Mouse (Mus musculus): ENCODE data around the gene Pfkfb1.
A peak's percentile ranks its signal among the peaks of the same experiment; 100 is the strongest.

The Pfkfb1 gene

DNA sequence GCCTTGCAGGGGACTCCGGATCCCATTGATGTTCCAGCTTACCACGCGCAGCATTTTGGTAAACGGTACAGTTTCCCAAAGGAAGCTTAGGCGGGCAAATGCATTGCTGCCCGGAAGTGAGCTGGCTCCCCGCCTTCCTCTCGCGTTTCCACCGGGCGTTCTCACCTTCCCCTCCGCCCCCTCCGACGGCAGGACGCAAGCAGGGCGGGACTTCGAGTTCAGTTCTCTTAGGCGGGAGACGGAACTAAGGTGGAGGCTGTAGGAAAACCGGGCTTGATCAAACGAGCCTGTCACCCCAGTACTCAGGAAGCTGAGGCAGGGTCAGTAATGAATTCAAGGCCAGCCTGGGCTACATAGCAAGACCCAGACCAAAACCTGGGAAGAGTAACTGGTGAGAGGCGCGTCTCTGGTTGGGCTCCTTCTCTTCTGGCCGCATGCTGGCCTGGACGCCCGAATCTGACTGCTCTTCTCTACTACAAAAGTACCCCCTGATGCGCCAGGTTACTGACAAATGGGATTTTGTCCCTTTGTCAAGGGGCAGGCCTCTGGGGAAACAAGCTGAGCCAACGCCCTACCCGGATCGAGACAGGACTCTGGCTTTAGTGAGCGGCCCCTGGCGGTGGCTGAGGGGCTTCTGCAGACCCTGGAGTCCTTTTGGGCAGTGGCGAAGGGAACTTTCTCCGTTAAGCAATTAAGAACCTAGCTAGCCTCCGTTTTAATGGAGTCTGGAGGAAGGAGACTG is at the start of gene Pfkfb1:
Gene Pfkfb1 (plus strand): TSS at position 207 of the 742 bp plus-strand sequence.
- DNase-seq (ENCODE audit: low spot score), result peak; percentile 87

DNA sequence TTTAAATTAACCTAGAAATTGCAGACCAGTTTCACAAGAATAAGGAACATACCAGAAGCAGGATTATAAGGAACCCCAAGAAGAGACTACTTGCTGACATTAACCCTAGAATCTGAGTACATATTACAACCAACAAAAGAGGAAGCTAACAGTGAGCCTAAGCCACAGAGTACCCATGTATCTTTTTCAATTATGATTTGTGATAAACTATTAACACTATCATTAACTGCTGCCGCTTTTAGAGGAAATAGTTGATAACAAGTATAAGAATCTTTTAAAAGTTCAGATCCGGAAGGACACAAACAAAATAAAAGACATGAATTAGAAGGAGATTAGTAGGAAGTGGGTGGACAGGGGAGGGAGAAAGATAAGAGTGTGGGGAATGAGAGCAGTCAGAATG is 47.9 kb upstream of the Pfkfb1 start:
- no peak for DNase-seq (ENCODE audit: low spot score)

DNA sequence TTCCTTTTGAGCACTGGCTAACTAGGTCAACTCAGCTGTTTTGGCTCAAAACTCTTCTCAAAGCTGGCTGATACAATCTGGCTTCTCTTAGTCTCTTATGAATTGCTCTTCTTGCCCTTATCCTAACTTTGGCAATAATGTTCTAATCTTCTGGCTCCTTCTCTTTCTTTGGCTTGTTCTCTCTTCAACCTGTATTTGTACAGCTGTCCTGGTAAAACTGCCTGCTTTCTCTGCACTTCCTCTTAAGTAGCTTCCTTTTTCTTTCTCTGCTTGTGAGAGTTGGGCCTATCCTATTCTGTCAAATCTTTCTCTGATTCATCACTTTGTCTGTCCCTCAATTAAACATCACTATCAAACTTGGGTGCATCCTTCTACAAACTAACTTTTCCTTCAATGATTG is 46.3 kb upstream of the Pfkfb1 start:
- no peak for DNase-seq (ENCODE audit: low spot score)

DNA sequence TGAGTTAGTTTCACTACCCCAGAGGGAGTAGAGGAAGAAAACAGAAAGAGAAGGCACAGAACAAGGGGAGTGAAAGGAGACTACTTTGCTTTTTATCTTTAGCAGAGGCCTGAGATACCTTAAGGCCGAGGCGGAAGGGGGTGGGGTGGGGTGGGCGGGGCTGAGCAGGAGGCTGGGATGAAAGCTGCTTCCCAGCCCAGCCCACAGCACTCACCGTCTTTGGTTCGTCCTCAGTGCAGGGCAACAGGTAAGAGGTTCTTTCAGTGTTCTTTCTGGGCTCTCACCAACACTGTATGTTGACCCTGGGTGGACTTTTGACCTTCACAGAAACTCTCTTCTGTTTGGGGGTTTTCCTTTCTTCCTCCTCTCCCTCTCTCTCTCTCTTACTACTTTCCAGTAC is 40.8 kb upstream of the Pfkfb1 start, which contains the start of gene Alas2:
Gene Alas2 (plus strand): TSS at position 137 of the 400 bp plus-strand sequence.
- DNase-seq (ENCODE audit: low spot score), result no peak

DNA sequence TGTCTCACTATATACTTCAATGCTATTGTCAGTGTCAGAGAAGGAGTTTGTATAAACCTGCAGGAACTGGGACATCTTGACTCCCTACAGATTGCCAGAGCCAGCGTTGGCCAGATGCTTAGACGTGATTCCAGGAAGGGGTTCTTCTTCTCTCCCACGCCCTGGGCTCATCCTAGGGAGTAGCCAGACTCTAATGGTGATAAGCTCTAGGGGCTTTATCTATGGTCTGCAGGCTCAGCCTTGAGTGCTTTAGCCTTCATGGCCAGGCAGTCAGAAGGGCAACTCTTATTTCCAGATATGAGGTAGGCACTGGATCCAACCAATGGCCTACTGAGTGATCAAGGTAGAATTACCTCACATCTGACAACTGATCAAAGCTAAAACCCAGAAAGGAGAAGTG is 38.4 kb upstream of the Pfkfb1 start:
- DNase-seq (ENCODE audit: low spot score), result no peak

DNA sequence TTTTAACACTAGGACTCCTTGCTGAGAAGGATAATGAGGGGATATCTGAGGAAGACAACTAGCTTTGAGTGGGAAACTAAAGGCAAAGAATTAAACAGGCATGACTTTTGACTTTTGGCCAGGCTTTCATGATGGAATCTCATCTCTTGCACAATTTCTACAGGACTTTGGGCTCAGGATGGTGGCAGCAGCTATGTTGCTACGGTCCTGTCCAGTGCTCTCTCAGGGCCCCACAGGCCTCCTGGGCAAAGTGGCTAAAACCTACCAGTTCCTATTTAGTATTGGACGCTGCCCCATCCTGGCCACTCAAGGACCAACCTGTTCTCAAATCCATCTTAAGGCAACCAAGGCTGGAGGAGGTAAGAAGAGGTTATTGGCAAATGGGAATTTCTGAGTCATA is 36.0 kb upstream of the Pfkfb1 start:
- no peak for DNase-seq (ENCODE audit: low spot score)

DNA sequence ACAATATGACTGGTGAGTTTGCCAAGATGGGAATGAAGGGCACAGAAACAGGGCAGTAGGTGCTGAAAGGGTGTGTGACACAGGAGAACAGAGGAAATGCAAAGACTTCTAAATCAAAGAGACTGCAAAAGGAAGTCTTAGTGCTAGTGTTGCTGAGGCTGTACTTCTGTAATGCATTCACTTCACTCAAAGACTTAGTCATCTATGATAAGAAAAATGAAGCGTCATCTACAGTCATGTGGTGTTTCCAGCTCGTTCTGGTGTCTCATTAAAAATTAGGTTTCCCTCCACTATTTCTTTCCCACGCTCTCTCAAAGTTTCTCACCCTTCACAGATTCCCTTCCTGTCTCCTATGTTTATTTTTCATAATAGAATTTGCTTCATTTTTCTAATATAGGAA is 34.0 kb upstream of the Pfkfb1 start:
- no peak for DNase-seq (ENCODE audit: low spot score)

DNA sequence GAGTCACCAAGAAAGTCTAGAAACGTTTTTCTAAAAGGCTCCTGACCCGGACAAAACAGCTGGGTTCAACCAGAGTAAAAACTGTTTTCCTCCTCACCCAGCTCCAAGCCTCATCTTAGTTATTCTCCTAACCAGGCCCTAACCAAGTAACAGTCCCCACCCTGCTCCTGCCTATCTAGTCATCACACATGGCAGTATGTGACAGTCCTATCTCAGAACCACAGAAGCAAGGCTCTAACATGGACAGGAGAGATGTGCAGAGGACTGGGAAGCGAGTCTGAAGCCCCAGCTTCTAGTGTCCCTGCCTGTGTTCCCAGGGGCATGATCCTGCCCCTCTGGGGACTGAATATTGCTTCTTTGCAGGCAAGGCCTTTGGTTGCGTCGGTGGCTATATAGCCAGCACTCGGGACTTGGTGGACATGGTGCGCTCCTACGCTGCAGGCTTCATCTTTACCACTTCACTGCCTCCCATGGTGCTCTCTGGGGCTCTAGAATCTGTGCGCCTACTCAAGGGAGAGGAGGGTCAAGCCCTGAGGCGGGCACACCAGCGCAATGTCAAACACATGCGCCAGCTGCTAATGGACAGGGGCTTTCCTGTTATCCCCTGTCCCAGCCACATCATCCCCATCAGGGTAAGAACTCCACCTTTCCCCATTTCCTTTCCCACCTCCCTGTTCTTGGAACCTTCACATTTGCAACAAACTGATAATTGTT is 23.2 kb upstream of the Pfkfb1 start:
- DNase-seq (ENCODE audit: low spot score), result no peak

DNA sequence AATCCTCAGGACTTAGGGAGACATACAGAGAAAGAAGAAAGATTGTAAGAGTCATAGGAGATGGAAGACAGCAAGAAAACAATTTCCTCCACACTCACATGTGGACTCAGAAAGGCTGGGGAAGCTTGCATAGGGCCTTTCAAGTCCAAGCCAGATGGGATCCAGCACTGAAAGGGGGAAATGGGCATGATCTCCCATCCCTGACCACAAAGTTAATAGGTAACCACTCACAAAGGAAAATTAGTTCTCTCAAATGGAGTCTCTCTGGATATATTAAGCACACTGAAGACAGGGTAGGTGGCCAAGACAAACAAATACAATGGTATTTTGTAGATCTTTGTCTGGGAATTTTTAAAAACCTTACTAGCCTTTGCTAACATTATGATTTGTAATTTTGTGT is 6.1 kb upstream of the Pfkfb1 start:
- DNase-seq (ENCODE audit: low spot score), result no peak

DNA sequence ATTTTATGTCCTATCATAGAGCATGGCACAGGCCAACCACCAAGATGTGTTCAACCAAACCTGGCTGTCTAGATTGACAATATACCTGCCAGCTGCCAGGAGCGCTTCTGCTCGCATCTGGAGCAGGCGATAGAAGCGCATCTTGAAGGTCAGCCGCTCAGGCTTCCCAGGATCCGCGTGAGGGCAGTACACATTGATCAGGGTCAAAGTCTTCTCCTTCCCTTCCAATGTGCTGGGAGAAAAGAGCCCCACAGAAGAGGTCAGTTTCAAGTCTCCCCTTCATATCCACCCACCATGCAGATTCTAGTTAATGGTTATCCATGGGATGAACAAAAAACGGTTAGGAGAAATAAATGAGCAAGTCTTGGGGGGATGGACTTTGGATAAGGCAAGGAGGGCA is 2.9 kb upstream of the Pfkfb1 start:
- peak; percentile 60 for DNase-seq (ENCODE audit: low spot score)

DNA sequence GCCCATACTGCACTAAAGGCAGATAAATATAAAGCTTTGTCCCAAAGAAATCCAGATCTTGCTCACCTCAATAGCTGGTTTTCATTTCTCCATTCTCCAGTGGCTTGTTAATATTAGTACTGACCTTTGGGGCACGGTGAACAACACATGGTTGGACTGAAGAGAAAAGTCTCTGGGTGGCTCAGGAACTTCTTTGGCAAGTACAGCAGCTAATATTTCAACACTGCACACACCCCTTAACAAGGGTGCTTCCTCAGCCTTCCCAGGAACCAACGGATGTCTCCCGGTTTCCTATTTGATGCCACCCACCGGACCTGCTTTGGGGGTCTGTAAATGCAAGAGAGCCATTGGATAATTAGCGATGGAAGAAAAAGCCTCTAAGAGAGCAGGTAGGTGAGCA is 1.7 kb downstream of the Pfkfb1 start, which contains the start of gene Apex2:
Gene Apex2 (minus strand): TSS at position 173 of the 400 bp plus-strand sequence.
- DNase-seq (ENCODE audit: low spot score), result no peak

DNA sequence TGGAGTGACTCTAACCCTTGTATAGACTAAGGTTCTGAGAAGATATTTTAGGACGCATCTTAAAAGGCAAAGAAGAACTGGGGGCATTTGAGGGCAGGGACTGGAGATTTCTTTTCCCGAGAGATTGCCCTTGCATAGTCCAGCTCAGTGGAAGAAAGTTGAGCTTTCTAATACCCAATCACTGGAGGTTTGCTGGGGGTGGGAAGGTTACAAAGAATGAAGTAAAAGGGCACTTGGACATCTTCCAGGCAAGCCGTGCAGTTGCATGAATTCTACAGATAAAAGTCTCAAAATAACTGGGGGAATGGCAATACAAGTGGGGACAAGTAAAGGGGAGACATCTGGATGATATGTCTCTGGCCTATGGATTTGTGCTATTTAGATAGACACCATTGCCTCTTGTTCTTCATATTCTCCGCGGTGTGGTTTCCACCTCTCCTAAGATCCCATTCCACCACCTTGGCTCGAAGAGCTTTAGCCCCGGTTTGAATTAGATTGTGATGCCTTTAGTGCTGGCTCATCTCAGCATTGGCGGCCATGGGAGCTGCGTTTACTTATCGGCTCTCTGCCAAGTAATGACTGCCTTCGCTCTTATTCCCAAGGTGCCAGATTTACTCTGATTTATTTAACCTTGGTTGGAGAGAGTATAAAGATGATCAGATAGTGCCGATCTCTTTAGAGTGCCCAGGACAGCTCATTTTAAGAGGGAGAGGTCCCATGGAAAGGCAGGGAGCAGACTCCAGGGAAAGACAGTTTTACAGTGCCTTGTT is 5.4 kb downstream of the Pfkfb1 start:
- no peak for DNase-seq (ENCODE audit: low spot score)

DNA sequence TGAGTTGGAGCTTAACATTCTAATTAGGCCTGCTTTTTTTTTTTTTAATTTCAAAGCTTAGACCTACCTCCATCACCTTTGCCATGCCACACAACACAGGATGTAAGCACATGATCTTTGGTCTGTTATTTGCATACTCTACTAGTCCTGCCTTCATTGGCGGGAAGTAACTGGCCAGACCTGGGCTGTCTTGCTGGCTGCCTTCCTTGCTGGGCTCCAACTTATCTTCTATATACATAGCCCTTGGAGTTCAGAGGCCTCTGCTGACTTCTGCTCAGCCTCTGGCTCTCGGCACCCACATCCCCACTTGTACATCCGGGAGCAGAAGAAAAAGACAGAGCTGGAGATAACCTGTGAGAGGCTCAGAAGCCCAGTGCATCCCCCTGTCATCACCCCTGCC is 6.1 kb downstream of the Pfkfb1 start:
- no peak for DNase-seq (ENCODE audit: low spot score)

DNA sequence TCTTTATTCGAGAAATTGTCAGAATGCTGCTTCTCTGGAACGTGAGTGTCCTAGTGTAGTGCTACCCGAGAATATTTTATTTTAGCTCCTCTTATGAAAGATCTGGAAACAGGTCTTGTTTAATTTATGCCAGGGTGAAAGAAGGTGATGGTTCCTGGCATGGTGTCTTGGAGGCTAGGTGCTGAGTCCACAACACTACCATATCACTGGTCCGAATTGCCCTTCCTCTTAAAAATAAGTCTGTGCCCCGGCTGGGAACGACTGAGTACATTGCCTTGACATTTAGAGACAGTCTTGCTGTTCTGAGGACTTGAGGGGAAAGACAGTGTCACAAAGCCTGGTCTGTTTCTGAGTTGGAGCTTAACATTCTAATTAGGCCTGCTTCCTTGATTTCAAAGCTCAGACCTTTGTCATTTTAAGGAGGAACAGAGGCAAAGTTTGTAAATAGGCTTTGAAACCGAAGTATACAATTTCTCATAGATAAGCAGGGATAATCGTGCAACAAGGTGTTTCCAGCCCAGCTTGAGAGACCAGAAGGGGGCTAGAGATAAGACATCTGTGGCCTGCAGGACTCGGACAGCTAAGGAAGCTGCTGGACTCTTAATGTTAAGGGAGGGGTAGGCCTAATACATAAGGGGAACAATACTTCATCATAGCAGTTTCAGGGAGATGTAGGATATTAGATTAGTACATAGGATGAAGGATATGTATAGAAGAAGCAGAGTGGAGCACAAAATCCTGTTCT is 7.2 kb downstream of the Pfkfb1 start:
- DNase-seq (ENCODE audit: low spot score), result no peak

DNA sequence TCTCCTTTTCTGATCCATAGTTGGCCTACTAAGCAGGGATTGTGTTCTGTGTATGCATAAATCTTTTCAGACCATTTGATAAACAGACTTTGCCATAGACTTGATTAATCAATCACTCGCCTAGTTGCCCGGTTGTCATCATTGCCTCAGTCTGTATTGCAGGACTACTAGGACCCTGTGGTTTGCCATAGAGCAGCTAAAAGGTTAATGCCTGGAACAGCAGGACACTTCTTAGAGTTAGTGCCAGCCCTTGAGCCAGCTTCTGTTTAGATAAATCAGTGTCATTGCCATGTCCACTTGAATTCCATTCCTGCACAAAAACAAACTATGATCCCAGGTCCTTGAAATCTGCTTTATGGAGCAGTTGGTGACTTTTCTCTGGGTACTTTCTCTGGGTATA is 10.9 kb downstream of the Pfkfb1 start:
- DNase-seq (ENCODE audit: low spot score), result no peak

DNA sequence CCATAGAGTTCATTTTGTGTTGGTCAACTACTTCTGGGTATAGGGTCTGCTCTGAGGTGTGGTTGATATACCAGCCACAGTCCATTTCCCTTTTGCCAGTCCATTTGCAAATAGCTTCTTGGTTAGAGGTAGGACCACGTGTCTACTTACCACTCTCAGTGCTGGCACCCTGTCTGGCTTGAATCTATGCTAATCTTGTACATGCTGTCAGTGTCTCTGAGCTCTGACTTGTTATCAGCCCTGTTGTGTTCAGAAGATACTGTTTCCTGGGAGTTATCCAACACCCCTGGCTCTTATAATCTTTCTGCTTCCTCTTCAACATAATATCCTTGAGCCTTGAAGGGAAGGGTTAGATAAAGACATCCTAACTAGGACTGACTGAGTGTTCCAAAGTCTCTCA is 48.4 kb downstream of the Pfkfb1 start:
- no peak for DNase-seq (ENCODE audit: low spot score)

DNA sequence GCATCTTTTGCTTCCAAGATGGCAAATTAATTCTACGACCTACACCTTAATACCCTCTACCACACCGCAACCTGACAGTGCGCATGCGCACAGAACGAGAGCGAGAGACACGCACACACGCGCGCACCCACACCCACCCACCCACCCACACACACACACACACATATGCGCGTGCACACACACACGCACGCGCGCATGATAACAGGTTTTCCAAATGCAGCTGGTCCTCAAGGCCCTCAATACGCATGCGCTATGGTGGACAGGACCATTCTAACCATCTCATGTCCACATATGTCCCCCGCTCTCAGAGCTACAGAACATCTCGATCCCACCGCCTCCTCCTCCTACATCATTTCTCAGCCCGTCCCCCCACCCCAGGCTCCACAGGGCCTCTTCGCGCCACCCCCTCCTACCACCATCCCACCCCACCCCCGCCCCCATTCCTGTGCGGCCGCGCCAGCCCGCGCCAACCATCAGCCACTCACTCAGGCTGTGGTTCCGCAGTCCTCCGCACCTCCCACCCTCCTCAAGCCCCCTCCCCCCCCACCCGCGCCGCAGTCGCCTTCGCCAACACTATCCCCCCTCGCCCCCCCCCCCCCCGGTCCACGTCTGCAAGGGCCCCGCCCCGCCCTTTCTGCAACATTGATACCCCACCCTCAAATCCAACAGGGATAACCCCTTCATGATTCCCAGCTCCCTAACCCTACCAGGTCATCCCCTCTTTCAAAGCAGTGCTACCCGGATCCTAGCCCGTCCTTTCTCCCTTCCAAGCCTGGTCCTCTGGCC is 68.3 kb downstream of the Pfkfb1 start:
- peak; percentile 2 for DNase-seq (ENCODE audit: low spot score)

DNA sequence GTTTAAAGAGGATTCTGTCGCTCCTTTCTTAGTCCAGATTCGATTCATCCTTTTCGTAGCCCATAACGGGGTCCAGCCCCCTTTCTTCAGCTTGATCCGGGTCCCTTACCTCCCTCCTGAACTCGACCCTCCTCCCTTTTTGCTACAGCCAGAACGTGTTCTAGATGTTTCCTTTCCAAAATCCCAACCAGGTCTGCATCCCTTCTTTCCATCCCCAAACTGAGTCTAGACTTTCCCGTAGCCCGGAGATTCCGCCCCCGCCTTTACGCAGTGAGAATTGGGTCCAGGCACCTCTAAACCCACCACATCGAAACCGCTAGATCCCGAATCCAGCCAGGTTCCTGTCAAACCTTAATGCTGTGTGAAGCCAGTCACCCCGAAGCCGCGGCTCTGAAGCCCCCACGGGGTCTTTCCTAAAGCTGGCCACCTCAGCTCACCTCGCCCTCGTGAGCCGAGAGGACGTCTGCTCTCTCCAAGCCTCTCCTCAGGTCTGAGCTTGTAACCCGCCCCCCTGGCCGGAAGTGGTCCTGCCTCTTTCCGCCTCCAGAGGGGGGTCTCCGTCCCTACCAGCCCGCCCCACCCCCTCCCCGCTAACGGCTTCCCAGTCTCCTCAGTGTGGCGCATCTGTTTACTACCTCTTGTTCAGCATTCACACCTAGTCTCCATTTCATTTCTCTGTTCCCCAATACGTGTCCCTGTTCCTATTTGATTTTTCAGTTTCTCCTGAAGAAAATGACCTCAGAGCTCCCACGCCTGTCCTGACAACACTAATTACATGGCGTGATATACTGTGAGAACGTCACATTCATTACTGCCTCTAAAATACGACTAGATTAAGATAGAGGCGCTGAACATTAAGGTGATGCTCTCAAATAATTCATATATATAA is 69.1 kb downstream of the Pfkfb1 start, which contains the start of gene Tro:
Gene Tro (minus strand): TSS at position 676 of the 889 bp plus-strand sequence.
- DNase-seq (ENCODE audit: low spot score), result peak; percentile 39

DNA sequence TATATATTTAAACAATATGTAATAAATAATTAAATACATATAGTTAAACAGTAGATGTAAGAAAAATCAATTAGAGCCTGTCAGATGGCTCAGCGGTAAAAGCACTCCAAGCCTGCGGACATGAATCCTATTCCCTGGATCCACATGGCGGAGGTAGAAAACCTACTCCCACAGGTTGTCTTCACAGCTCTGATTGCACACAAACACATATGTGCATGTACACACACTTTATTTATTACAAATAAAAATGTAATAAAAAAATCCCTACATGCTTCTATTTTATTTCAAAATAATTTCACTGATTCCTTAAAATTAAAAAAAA is 69.7 kb downstream of the Pfkfb1 start:
- DNase-seq (ENCODE audit: low spot score), result no peak

DNA sequence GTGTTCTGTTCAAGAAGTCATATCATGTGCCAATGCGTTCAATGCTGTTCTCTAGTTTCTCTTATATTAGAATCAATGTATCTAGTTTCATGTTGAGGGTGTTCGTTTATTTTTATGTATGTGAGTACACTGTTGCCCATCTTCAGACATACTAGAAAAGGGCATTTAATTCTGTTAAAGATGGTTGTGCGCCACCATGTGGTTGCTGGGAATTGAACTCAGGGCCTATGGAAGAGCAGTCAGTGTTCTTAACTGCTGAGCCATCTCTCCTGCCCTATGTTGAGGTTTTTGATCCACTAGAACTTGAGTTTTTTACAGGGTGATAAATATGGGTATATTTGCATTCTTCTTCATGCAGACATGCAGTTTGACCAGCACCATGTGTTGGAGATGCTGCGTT is 74.8 kb downstream of the Pfkfb1 start:
- no peak for DNase-seq (ENCODE audit: low spot score)
